Mouse (Mus musculus) midbrain, embryonic 15.5 days (tissue): ENCODE data around the gene Zfp454. TPM values are rescaled to one million over a fixed set of nuclear protein-coding genes. Genes with fewer than 3 reads are reported as not detected.

ENCODE experiments used
- ATAC-seq: fragments of 200-750 bp; cut with Nextera tagmentation; replicated peaks from 2 replicates; pipeline ENCODE4 v1.8.0; 2017; ENCODE audit warnings: moderate TSS enrichment
- H3K27ac ChIP-seq: fragments of 300-500 bp; sonication (generic); 2 replicates; pipeline ENCODE4 v1.5.1; 2015; ENCODE audit warnings: mild to moderate bottlenecking, inconsistent platforms
- H3K27me3 ChIP-seq: fragments of 300-500 bp; sonication (generic); replicated peaks from 2 replicates; pipeline ENCODE4 v1.6.1; 2015; ENCODE audit warnings: inconsistent platforms
- H3K36me3 ChIP-seq: fragments of 300-500 bp; sonication (generic); replicated peaks from 2 replicates; pipeline ENCODE4 v1.6.1; 2015; ENCODE audit warnings: inconsistent platforms
- H3K4me1 ChIP-seq: fragments of 300-500 bp; sonication (generic); 2 replicates; pipeline ENCODE4 v1.6.1; 2015; ENCODE audit warnings: inconsistent platforms
- H3K4me2 ChIP-seq: fragments of 300-500 bp; sonication (generic); 2 replicates; pipeline ENCODE4 v1.6.1; 2015; ENCODE audit warnings: inconsistent platforms, mild to moderate bottlenecking, moderate library complexity
- H3K4me3 ChIP-seq: fragments of 300-500 bp; sonication (generic); 2 replicates; pipeline ENCODE4 v1.5.1; 2015; ENCODE audit warnings: mild to moderate bottlenecking, inconsistent platforms
- H3K9ac ChIP-seq: fragments of 300-500 bp; sonication (generic); 2 replicates; pipeline ENCODE4 v1.6.1; 2015; ENCODE audit warnings: mild to moderate bottlenecking, inconsistent platforms
- H3K9me3 ChIP-seq: fragments of 300-500 bp; sonication (generic); 2 replicates; pipeline ENCODE4 v1.6.1; 2016; ENCODE audit warnings: inconsistent platforms
- WGBS: fragments of 180-500 bp; shearing (Covaris S2); methylation state at CpG from one replicate; pipeline ENCODE4 v1.1.7; 2015; ENCODE audit warnings: mixed read lengths; 5-methylcytosine and 5-hydroxymethylcytosine counted together
- polyA plus RNA-seq: library from polyadenylated mRNA; unstranded; fragments of >200 nt; fragmentation: Nextera tagmentation; extraction: Ambion mirVana; gene quantifications from 2 replicates; pipeline ENCODE4 v1.2.1, GENCODE M21; 2015

Gene Zfp454
- polyA plus RNA-seq, 1 experiment from 2014 or later = 12.9 TPM

GRCm38 (mm10) chr11:50827010-50827953 lies 60.2 kb downstream of the Zfp454 start, which contains the start of gene Zfp354c:
TSS of gene Zfp354c (minus strand) at chr11:50827724.
- Histone ChIP-seq H3K4me2 (peak within 1 kb of the TSS; percentile 67), H3K4me3 (peak within 1 kb of the TSS; percentile 84), H3K27ac (peak within 1 kb of the TSS; percentile 82), H3K4me1 (peaks cover 16% of the 10 kb centered on the region), H3K27me3 (no peaks in the 10 kb centered on the region), H3K9ac (peak within 1 kb of the TSS; percentile 87), H3K36me3 (peaks cover 28% of the 10 kb centered on the region), H3K9me3 (no peaks in the 10 kb centered on the region)
- ATAC-seq = peak; percentile 98
- under 1% methylated on average over 45 of the region's 45 CpGs for WGBS

- ATAC-seq = no peak
- Histone ChIP-seq H3K27ac (no peak overlapping the region), H3K4me3 (peak overlapping the region; percentile 84), H3K9me3 (no peaks in the 10 kb centered on the region), H3K4me2 (peak overlapping the region; percentile 67), H3K36me3 (peaks cover 36% of the 10 kb centered on the region), H3K27me3 (no peaks in the 10 kb centered on the region), H3K4me1 (peaks cover 16% of the 10 kb centered on the region), H3K9ac (peak overlapping the region; percentile 87; the same call in 1 of the 2 replicates)
- 42% methylated on average over 2 of the region's 2 CpGs for WGBS
These were observed 61.2 kb downstream of the Zfp454 start for GRCm38 (mm10) chr11:50826214-50826613.

Other genes with a start within 250 kb of the Zfp454 start
- gene Zfp354c, start 59.9 kb downstream of the Zfp454 start, polyA plus RNA-seq = 62.3 and 64.4 TPM in 2 replicates
- gene Zfp879, start 46.1 kb downstream of the Zfp454 start, polyA plus RNA-seq = 1.5 and 2.0 TPM in 2 replicates
- gene Grm6, start 37.0 kb downstream of the Zfp454 start, polyA plus RNA-seq = 0.10 and 0.13 TPM in 2 replicates
- 48.9 and 57.4 TPM in 2 replicates for gene Zfp2, start 28.5 kb upstream of the Zfp454 start, polyA plus RNA-seq
- gene Zfp354b, start 44.0 kb upstream of the Zfp454 start, polyA plus RNA-seq = 3.6 and 5.2 TPM in 2 replicates
- gene 4933414I15Rik, start 56.1 kb upstream of the Zfp454 start, polyA plus RNA-seq = not detected in 2 replicates
- gene Prop1, start 66.1 kb upstream of the Zfp454 start, polyA plus RNA-seq = not detected in 2 replicates
- gene Olfr1378, start 78.9 kb upstream of the Zfp454 start, polyA plus RNA-seq = not detected in 2 replicates
- not detected in 2 replicates for gene Olfr1377, start 94.3 kb upstream of the Zfp454 start, polyA plus RNA-seq
- not detected in 2 replicates for gene Olfr51, start 115.9 kb upstream of the Zfp454 start, polyA plus RNA-seq
- not detected in 2 replicates for gene Olfr54, start 126.6 kb upstream of the Zfp454 start, polyA plus RNA-seq
- gene Olfr1375, start 160.5 kb upstream of the Zfp454 start, polyA plus RNA-seq = not detected in 2 replicates
- gene Zfp354a, start 171.6 kb upstream of the Zfp454 start, polyA plus RNA-seq = 14.8 and 15.1 TPM in 2 replicates